Mouse (Mus musculus): Measurements from ENCODE around the gene Pds5a. TPM values are rescaled to one million over a fixed set of nuclear protein-coding genes. Genes with fewer than 3 reads are reported as not detected.
"Not testable (repeated sequence)": the region's sequence is repeated elsewhere in the genome, so short reads cannot be mapped to it uniquely, and the experiment has no call there.

The Pds5a gene
- polyA plus RNA-seq (2015; fragmentation: Nextera tagmentation; extraction: Ambion mirVana): 79.3 and 81.8 TPM in 2 replicates

- peak; percentile 94 for ATAC-seq
Measured at GRCm38 (mm10) chr5:65697836-65698758, at the start of gene Pds5a. Gene Pds5a, minus strand, starts transcription at chr5:65698273.

GRCm38 (mm10) chr5:65746908-65747307, 48.8 kb upstream of the Pds5a start:
- Histone ChIP-seq H3K9me3 (replicated peaks) (no peaks in the 10 kb centered on the region), H3K4me3 (no peak overlapping the region), H3K36me3 (ENCODE audit: poor library complexity, severe bottlenecking) (no peaks in the 10 kb centered on the region), H3K4me1 (no peaks in the 10 kb centered on the region), H3K4me2 (no peak overlapping the region), H3K27ac (no peak overlapping the region), H3K27me3 (no peaks in the 10 kb centered on the region), H3K9ac (no peak overlapping the region)
- ATAC-seq: no peak
- WGBS: 88% methylated on average over 5 of the region's 5 CpGs

More at GRCm38 (mm10) chr5:65697836-65698758, at the start of gene Pds5a:
- no peaks in the 10 kb centered on the region for H3K9me3 ChIP-seq (replicated peaks)
- H3K36me3 ChIP-seq (ENCODE audit: poor library complexity, severe bottlenecking): peaks cover 15% of the 10 kb centered on the region
- peak within 1 kb of the TSS; percentile 97 for H3K9ac ChIP-seq
- WGBS: 1% methylated on average over 79 of the region's 140 CpGs
- no peaks in the 10 kb centered on the region for H3K27me3 ChIP-seq
- H3K4me3 ChIP-seq: peak within 1 kb of the TSS; percentile 95
- peak within 1 kb of the TSS; percentile 62 for H3K4me2 ChIP-seq
- peaks cover 27% of the 10 kb centered on the region for H3K4me1 ChIP-seq
- peak within 1 kb of the TSS; percentile 94 for H3K27ac ChIP-seq

DNA sequence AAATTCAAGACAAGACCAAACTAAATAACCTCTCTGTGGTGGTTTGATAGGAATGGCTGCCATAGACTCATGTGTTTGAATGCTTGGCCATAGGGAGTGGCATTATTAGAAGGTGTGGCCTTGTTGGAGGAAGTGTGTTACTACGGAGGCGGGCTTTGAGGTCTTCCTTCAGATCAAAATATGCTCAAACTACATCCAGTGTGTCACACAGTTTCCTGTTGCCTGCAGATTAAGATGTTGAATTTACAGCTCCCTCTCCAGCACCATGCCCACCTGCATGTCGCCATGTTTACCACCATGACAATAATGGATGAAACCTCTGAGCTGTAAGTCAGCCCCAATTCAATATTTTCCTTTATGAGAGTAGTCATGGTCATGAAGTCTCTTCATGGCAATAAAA, 41.3 kb upstream of the Pds5a start:
- H3K9me3 ChIP-seq (replicated peaks): no peaks in the 10 kb centered on the region
- WGBS: 93% methylated on average over 3 of the region's 3 CpGs
- ATAC-seq: no peak

DNA sequence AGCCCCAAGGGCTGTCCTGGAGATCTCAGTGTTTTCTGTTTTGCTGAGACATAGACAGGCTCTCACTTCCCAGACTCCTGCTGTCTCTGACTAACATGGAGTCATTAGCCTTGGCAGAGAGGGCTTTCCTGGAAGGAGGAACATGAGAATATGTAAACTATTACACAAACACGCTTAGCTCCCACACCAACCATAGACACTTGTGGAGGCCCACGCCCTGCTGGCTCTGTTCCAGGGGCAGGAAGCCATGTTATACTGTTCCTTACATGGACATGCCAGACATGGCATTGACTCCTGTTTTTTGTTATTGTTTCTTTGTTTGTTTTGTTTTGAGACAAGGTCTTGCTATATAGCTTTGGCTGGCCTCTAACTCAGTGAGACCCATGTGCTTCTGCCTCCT, 37.5 kb upstream of the Pds5a start:
- H3K4me1 ChIP-seq: no peaks in the 10 kb centered on the region
- no peaks in the 10 kb centered on the region for H3K36me3 ChIP-seq (ENCODE audit: poor library complexity, severe bottlenecking)
- H3K4me3 ChIP-seq: no peak overlapping the region
- H3K9ac ChIP-seq: no peak overlapping the region
- no peaks in the 10 kb centered on the region for H3K9me3 ChIP-seq (replicated peaks)
- no peak overlapping the region for H3K4me2 ChIP-seq
- ATAC-seq: no peak
- 84% methylated on average over 2 of the region's 2 CpGs for WGBS
- no peak overlapping the region for H3K27ac ChIP-seq
- no peaks in the 10 kb centered on the region for H3K27me3 ChIP-seq

More for the DNA sequence above, 41.3 kb upstream of the Pds5a start:
- H3K27ac ChIP-seq: no peak overlapping the region
- no peaks in the 10 kb centered on the region for H3K4me1 ChIP-seq
- H3K36me3 ChIP-seq (ENCODE audit: poor library complexity, severe bottlenecking): no peaks in the 10 kb centered on the region
- no peak overlapping the region for H3K4me2 ChIP-seq
- no peaks in the 10 kb centered on the region for H3K27me3 ChIP-seq
- no peak overlapping the region for H3K9ac ChIP-seq
- no peak overlapping the region for H3K4me3 ChIP-seq

DNA sequence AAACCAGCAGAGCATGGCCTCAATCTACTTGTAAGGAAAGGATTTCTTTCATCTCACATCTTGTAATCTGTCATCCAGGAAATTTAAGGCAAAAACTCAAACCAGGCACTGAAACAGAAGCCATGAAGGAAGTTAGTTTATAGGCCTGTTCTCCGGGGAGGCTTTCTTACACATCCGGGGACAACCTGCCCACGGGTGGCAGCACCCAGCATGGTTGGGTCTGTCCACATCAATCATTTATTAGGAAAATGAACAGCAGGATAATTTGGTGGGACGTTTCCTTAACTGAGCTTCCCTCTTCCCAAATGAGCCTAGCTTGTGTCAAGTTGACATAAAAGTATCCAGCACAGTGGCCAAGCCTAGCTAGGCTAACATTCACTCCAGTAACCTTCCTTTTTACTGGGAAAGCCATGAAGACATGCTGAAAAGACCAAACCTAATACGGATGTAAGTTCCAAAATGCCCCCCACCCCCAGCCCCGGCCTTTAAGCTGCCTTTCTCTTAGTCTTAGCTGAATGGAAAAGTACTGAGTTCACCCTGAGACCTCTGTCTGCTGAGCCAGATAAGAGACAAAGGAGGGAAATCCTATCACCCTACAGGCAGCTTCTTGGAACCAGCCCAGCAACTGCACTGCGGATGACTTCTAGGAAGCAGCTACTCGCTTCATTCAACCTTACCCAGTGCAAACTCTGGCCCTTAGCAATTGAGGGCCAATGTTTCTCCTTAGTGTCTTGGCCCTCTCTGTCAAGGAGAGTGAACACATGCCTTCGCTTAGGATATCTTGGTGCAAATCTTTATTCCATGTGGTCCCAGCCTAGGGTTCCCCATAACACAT, 33.3 kb upstream of the Pds5a start:
- no peaks in the 10 kb centered on the region for H3K9me3 ChIP-seq (replicated peaks)
- no peaks in the 10 kb centered on the region for H3K27me3 ChIP-seq
- H3K4me3 ChIP-seq: no peak overlapping the region
- no peaks in the 10 kb centered on the region for H3K36me3 ChIP-seq (ENCODE audit: poor library complexity, severe bottlenecking)
- 44% methylated on average over 9 of the region's 9 CpGs for WGBS
- no peak overlapping the region for H3K27ac ChIP-seq
- ATAC-seq: no peak
- H3K4me1 ChIP-seq: no peaks in the 10 kb centered on the region
- H3K9ac ChIP-seq: no peak overlapping the region
- H3K4me2 ChIP-seq: no peak overlapping the region

GRCm38 (mm10) chr5:65724311-65725054, 26.4 kb upstream of the Pds5a start:
- Histone ChIP-seq H3K4me2 (peak overlapping the region; percentile 67), H3K9me3 (replicated peaks) (no peaks in the 10 kb centered on the region), H3K36me3 (ENCODE audit: poor library complexity, severe bottlenecking) (no peaks in the 10 kb centered on the region), H3K4me1 (no peaks in the 10 kb centered on the region), H3K27ac (peak overlapping the region; percentile 77), H3K27me3 (no peaks in the 10 kb centered on the region), H3K9ac (peak overlapping the region; percentile 64), H3K4me3 (peak overlapping the region; percentile 41)
- WGBS: under 1% methylated on average over 23 of the region's 23 CpGs
- peak; percentile 89 for ATAC-seq

DNA sequence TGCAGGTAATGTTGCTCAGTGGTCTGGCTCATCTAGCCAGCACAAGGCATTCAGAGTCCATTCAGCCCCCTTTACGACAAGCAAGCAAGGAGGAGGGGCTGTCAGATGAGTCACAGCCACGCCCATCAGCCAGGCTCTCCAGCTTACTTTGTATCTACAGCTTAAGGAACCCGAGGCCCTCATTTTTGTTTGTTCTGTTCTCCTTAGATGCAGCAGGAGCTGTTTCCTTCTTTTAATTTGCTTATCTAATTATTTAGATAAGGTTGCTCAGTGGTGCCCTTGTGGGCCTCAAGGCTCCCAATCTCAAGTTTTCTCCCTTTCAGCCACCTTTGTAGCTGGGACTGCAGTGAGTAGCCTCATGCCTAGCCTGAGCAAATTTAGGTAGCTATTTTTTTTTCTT, 20.3 kb upstream of the Pds5a start:
- Histone ChIP-seq H3K27ac (no peak overlapping the region), H3K4me1 (no peaks in the 10 kb centered on the region)

GRCm38 (mm10) chr5:65717903-65718211, 19.8 kb upstream of the Pds5a start:
- H3K4me3 ChIP-seq; H3K4me2 ChIP-seq; H3K9me3 ChIP-seq (replicated peaks); H3K4me1 ChIP-seq; H3K27ac ChIP-seq; H3K36me3 ChIP-seq (ENCODE audit: poor library complexity, severe bottlenecking); H3K9ac ChIP-seq; ATAC-seq; H3K27me3 ChIP-seq: not testable (repeated sequence)
- 91% methylated on average over 8 of the region's 8 CpGs for WGBS

More for the DNA sequence above, 20.3 kb upstream of the Pds5a start:
- Histone ChIP-seq H3K4me3 (no peak overlapping the region), H3K9me3 (replicated peaks) (no peaks in the 10 kb centered on the region), H3K4me2 (no peak overlapping the region), H3K9ac (no peak overlapping the region), H3K27me3 (no peaks in the 10 kb centered on the region), H3K36me3 (ENCODE audit: poor library complexity, severe bottlenecking) (no peaks in the 10 kb centered on the region)
- ATAC-seq: no peak
- 24% methylated on average over 3 of the region's 3 CpGs for WGBS

GRCm38 (mm10) chr5:65717063-65717902, 19.2 kb upstream of the Pds5a start:
- 88% methylated on average over 18 of the region's 18 CpGs for WGBS
- ATAC-seq: no peak

DNA sequence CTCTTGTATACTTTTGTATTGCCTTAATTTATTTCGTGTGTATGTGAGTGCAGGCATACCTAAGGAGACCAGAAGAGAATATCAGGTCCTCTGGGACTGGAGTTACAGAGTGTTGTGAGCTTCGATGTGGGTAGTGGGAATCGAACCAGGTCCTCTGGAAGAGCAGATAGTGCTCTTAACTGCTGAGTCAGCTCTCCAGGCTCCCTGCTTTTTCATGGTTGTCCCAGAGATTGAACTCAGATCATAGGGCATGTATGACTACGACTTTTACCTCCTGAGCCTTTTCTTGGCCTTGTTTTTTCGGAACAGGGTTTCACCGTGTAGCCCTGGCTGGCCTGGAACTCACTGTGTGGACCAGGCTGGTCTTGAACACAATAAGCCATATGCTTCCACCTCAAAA, 17.0 kb upstream of the Pds5a start:
- Histone ChIP-seq H3K4me1 (no peaks in the 10 kb centered on the region), H3K9ac (no peak overlapping the region), H3K27ac (no peak overlapping the region), H3K4me3 (no peak overlapping the region), H3K27me3 (no peaks in the 10 kb centered on the region), H3K9me3 (replicated peaks) (no peaks in the 10 kb centered on the region), H3K36me3 (ENCODE audit: poor library complexity, severe bottlenecking) (no peaks in the 10 kb centered on the region), H3K4me2 (no peak overlapping the region)
- no peak for ATAC-seq
- WGBS: 92% methylated on average over 6 of the region's 6 CpGs

More at GRCm38 (mm10) chr5:65717063-65717902, 19.2 kb upstream of the Pds5a start:
- Histone ChIP-seq H3K4me3 (no peak overlapping the region), H3K36me3 (ENCODE audit: poor library complexity, severe bottlenecking) (no peaks in the 10 kb centered on the region), H3K9me3 (replicated peaks) (no peaks in the 10 kb centered on the region), H3K9ac (no peak overlapping the region), H3K4me1 (no peaks in the 10 kb centered on the region), H3K27ac (no peak overlapping the region), H3K27me3 (no peaks in the 10 kb centered on the region), H3K4me2 (no peak overlapping the region)

DNA sequence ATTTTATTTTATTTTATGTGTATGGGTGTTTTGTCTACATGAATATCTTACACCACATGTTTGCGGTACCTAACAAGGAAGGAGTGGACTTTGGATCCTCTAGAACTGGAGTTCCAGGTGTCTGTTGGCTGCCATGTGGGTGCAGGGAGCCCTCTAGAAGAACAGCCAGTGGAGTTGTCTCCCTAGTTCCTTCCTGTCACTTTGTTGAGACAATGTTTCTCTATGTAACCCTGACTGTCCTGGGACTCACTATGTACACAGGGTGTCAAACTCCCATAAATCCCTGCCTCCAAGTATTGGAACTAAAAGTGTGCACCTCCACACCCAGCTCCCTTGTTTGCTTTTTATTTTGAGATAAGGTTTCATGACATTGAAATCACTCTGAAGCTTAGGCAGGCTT, 13.4 kb upstream of the Pds5a start:
- Histone ChIP-seq H3K9me3 (replicated peaks) (no peaks in the 10 kb centered on the region), H3K4me1 (no peaks in the 10 kb centered on the region), H3K27ac (no peak overlapping the region), H3K36me3 (ENCODE audit: poor library complexity, severe bottlenecking) (no peaks in the 10 kb centered on the region), H3K4me2 (no peak overlapping the region), H3K4me3 (no peak overlapping the region), H3K9ac (no peak overlapping the region), H3K27me3 (no peaks in the 10 kb centered on the region)
- no peak for ATAC-seq
- 97% methylated on average over 1 of the region's 1 CpGs for WGBS
